Mouse (Mus musculus): ENCODE measurements around the gene Tnrc6a. TPM values are rescaled to one million over a fixed set of nuclear protein-coding genes. Genes with fewer than 3 reads are reported as not detected.

Tnrc6a gene
- total RNA-seq, 1 experiment: 46.6 TPM

GRCm38 (mm10) chr7:123240064-123240463 is 116.4 kb downstream of the Tnrc6a start:
- TF ChIP-seq ZC3H11A (IDR thresholded peaks at IDR 0.05; ENCODE audit: borderline replicate concordance, low read depth, low read length) (no peak), MAFK (IDR thresholded peaks at IDR 0.05; ENCODE audit: insufficient read depth, low read depth, low read length) (no peak), ZNF384 (IDR thresholded peaks at IDR 0.05; ENCODE audit: low read depth, low read length) (no peak), HCFC1 (IDR thresholded peaks at IDR 0.05; ENCODE audit: borderline replicate concordance, insufficient read depth, low read length) (no peak), CHD2 (IDR thresholded peaks at IDR 0.05; ENCODE audit: low read depth, low read length) (no peak)

GRCm38 (mm10) chr7:123242241-123242640 is 118.6 kb downstream of the Tnrc6a start:
- TF ChIP-seq CHD2 (IDR thresholded peaks at IDR 0.05; ENCODE audit: low read depth, low read length) (no peak), ZNF384 (IDR thresholded peaks at IDR 0.05; ENCODE audit: low read depth, low read length) (no peak), ZC3H11A (IDR thresholded peaks at IDR 0.05; ENCODE audit: borderline replicate concordance, low read depth, low read length) (no peak), MAFK (IDR thresholded peaks at IDR 0.05; ENCODE audit: insufficient read depth, low read depth, low read length) (no peak), HCFC1 (IDR thresholded peaks at IDR 0.05; ENCODE audit: borderline replicate concordance, insufficient read depth, low read length) (no peak)
- no peaks in the 10 kb centered on the region for H3K9me3 ChIP-seq (ENCODE audit: control insufficient read depth, insufficient read depth, low read depth, low read length)
- no peak overlapping the region for H3K4me3 ChIP-seq (ENCODE audit: insufficient read depth in 1 of 2, low read depth in 1 of 2, low read length in 2 of 2, poor library complexity in 1 of 2, severe bottlenecking in 1 of 2)
- H3K27ac ChIP-seq (ENCODE audit: insufficient read depth, low read depth, low read length, poor library complexity, severe bottlenecking): no peak overlapping the region
- in situ Hi-C loops (cut with MboI; ENCODE audit: low sequenced_read_pairs in 2 of 2, unreplicated experiment in 2 of 2): no loop called here
- H3K4me1 ChIP-seq (ENCODE audit: control insufficient read depth in 2 of 2, insufficient read depth in 2 of 2, low read length in 2 of 2, poor library complexity in 1 of 2): no peaks in the 10 kb centered on the region; a peak in 1 of 4 replicates
- H3K9ac ChIP-seq (ENCODE audit: insufficient read depth, low read depth, low read length, poor library complexity, severe bottlenecking): no peak overlapping the region
- peaks cover 9% of the 10 kb centered on the region; the same call in 1 of the 2 replicates for H3K36me3 ChIP-seq (ENCODE audit: control insufficient read depth, insufficient read depth, low read length, poor library complexity, severe bottlenecking)
- no peak for DNase-seq (ENCODE audit: low read depth, low spot score)

More at GRCm38 (mm10) chr7:123240064-123240463, 116.4 kb downstream of the Tnrc6a start:
- no peak for DNase-seq (ENCODE audit: low read depth, low spot score)
- H3K36me3 ChIP-seq (ENCODE audit: control insufficient read depth, insufficient read depth, low read length, poor library complexity, severe bottlenecking): peaks cover 9% of the 10 kb centered on the region; the same call in 1 of the 2 replicates
- H3K9me3 ChIP-seq (ENCODE audit: control insufficient read depth, insufficient read depth, low read depth, low read length): no peaks in the 10 kb centered on the region
- no peak overlapping the region for H3K27ac ChIP-seq (ENCODE audit: insufficient read depth, low read depth, low read length, poor library complexity, severe bottlenecking)
- in situ Hi-C loops (cut with MboI; ENCODE audit: low sequenced_read_pairs in 2 of 2, unreplicated experiment in 2 of 2): no loop called here
- no peaks in the 10 kb centered on the region for H3K4me1 ChIP-seq (ENCODE audit: control insufficient read depth in 2 of 2, insufficient read depth in 2 of 2, low read length in 2 of 2, poor library complexity in 1 of 2)
- no peak overlapping the region for H3K9ac ChIP-seq (ENCODE audit: insufficient read depth, low read depth, low read length, poor library complexity, severe bottlenecking)
- no peak overlapping the region for H3K4me3 ChIP-seq (ENCODE audit: insufficient read depth in 1 of 2, low read depth in 1 of 2, low read length in 2 of 2, poor library complexity in 1 of 2, severe bottlenecking in 1 of 2)

GRCm38 (mm10) chr7:123244833-123245232 is 121.1 kb downstream of the Tnrc6a start:
- Histone ChIP-seq H3K4me1 (ENCODE audit: control insufficient read depth in 2 of 2, insufficient read depth in 2 of 2, low read length in 2 of 2, poor library complexity in 1 of 2) (peaks cover 0 to 10% of the 10 kb centered on the region in 2 experiments; a peak in 3 of 4 replicates), H3K27ac (ENCODE audit: insufficient read depth, low read depth, low read length, poor library complexity, severe bottlenecking) (no peak overlapping the region), H3K36me3 (ENCODE audit: control insufficient read depth, insufficient read depth, low read length, poor library complexity, severe bottlenecking) (peaks cover under 1% of the 10 kb centered on the region; the same call in 1 of the 2 replicates), H3K9ac (ENCODE audit: insufficient read depth, low read depth, low read length, poor library complexity, severe bottlenecking) (no peak overlapping the region), H3K4me3 (ENCODE audit: insufficient read depth in 1 of 2, low read depth in 1 of 2, low read length in 2 of 2, poor library complexity in 1 of 2, severe bottlenecking in 1 of 2) (no peak overlapping the region), H3K9me3 (ENCODE audit: control insufficient read depth, insufficient read depth, low read depth, low read length) (no peaks in the 10 kb centered on the region)
- TF ChIP-seq HCFC1 (IDR thresholded peaks at IDR 0.05; ENCODE audit: borderline replicate concordance, insufficient read depth, low read length): no peak
- no peak for TF ChIP-seq MAFK (IDR thresholded peaks at IDR 0.05; ENCODE audit: insufficient read depth, low read depth, low read length)
- no peak for TF ChIP-seq CHD2 (IDR thresholded peaks at IDR 0.05; ENCODE audit: low read depth, low read length)
- no peak for TF ChIP-seq ZNF384 (IDR thresholded peaks at IDR 0.05; ENCODE audit: low read depth, low read length)
- TF ChIP-seq ZC3H11A (IDR thresholded peaks at IDR 0.05; ENCODE audit: borderline replicate concordance, low read depth, low read length): no peak
- DNase-seq (ENCODE audit: low read depth, low spot score): no peak
- in situ Hi-C loops (cut with MboI; ENCODE audit: low sequenced_read_pairs in 2 of 2, unreplicated experiment in 2 of 2): no loop called here

Other genes starting within 250 kb of the Tnrc6a start
- gene Rbbp6, start 158.2 kb upstream of the Tnrc6a start, total RNA-seq (2012; rRNA removed): 36.8 and 39.8 TPM in 2 replicates
- 22.0 and 32.2 TPM in 2 replicates for gene Slc5a11, start 90.9 kb downstream of the Tnrc6a start, total RNA-seq (2012; rRNA removed)
- 29.6 and 31.8 TPM in 2 replicates for gene Lcmt1, start 245.9 kb downstream of the Tnrc6a start, total RNA-seq (2012; rRNA removed)
- gene Arhgap17, start 246.0 kb downstream of the Tnrc6a start, total RNA-seq (2012; rRNA removed): 9.5 and 9.8 TPM in 2 replicates

Measured in ES-E14 (cell line).